Mouse (Mus musculus) brain, embryonic 14.5 days (tissue): ENCODE data around the gene Tlk2.

Experiments used
- CTCF ChIP-seq: fragments of 200-500 bp; IDR thresholded peaks from 2 replicates; pipeline ENCODE4 v1.5.1; 2012; ENCODE audit warnings: inconsistent platforms, mild to moderate bottlenecking, moderate library complexity, borderline replicate concordance; ENCODE audit not compliant: insufficient read depth, insufficient read length; ENCODE audit errors: extremely low read depth
- POLR2A ChIP-seq: fragments of 200-500 bp; IDR thresholded peaks from 2 replicates; pipeline ENCODE4 v1.6.1; 2012; ENCODE audit warnings: mild to moderate bottlenecking, inconsistent platforms, borderline replicate concordance; ENCODE audit not compliant: poor library complexity, insufficient read depth, insufficient read length, severe bottlenecking; ENCODE audit errors: extremely low read depth

GRCm38 (mm10) chr11:105182461-105182855 is 3.9 kb downstream of the Tlk2 start:
- no peak for TF ChIP-seq CTCF
- TF ChIP-seq POLR2A: no peak
